Mouse (Mus musculus) stomach, embryonic 14.5 days (tissue): ENCODE measurements at regions not wholly inside any gene's neighbourhood (a gene's known extent, or its start where the extent isn't known, plus 50 kb on each side); places are given as distances from the start of the nearest gene placed in this dataset.

Source experiments
- ATAC-seq: fragments of 200-750 bp; cut with Nextera tagmentation; 2 replicates; pipeline ENCODE4 v1.8.0; 2017; ENCODE audit warnings: low read depth, moderate TSS enrichment; ENCODE audit not compliant: insufficient number of reproducible peaks, insufficient read depth, low FRiP score
- H3K27ac ChIP-seq: fragments of 300-500 bp; sonication (generic); 2 replicates; pipeline ENCODE4 v1.5.1; 2014; ENCODE audit warnings: mild to moderate bottlenecking, low read length, moderate library complexity, mixed read lengths
- H3K27me3 ChIP-seq: fragments of 300-500 bp; sonication (generic); 2 replicates; pipeline ENCODE4 v1.6.1; 2014; ENCODE audit warnings: low read length, control low read depth, mixed read lengths; ENCODE audit not compliant: control insufficient read depth, insufficient read depth
- H3K36me3 ChIP-seq: fragments of 300-500 bp; sonication (generic); 2 replicates; pipeline ENCODE4 v1.6.1; 2014; ENCODE audit warnings: mild to moderate bottlenecking, control low read depth, low read length, moderate library complexity, mixed read lengths; ENCODE audit not compliant: control insufficient read depth, insufficient read depth
- H3K4me1 ChIP-seq: fragments of 300-500 bp; sonication (generic); 2 replicates; pipeline ENCODE4 v1.6.1; 2014; ENCODE audit warnings: low read length, control low read depth, mixed read lengths; ENCODE audit not compliant: control insufficient read depth, insufficient read depth
- H3K4me2 ChIP-seq: fragments of 300-500 bp; sonication (generic); replicated peaks from 2 replicates; pipeline ENCODE4 v1.6.1; 2014; ENCODE audit warnings: low read depth, low read length, control low read depth
- H3K4me3 ChIP-seq: fragments of 300-500 bp; sonication (generic); 2 replicates; pipeline ENCODE4 v1.5.1; 2014; ENCODE audit warnings: low read depth, low read length, control low read depth
- H3K9ac ChIP-seq: fragments of 300-500 bp; sonication (generic); replicated peaks from 2 replicates; pipeline ENCODE4 v1.6.1; 2014; ENCODE audit warnings: low read depth, mild to moderate bottlenecking, control low read depth, low read length, moderate library complexity, mixed read lengths
- H3K9me3 ChIP-seq: fragments of 300-500 bp; sonication (generic); 2 replicates; pipeline ENCODE4 v1.6.1; 2016; ENCODE audit warnings: low read depth, low read length, control low read depth; ENCODE audit not compliant: control insufficient read depth
- WGBS: fragments of 180-500 bp; shearing (Covaris S2); extraction: QIAGEN DNeasy Blood & Tissue Kit; methylation state at CpG from one replicate; pipeline ENCODE4 v1.1.7; 2014; 5-methylcytosine and 5-hydroxymethylcytosine counted together

- H3K4me3 ChIP-seq = no peak overlapping the region
- no peak overlapping the region for H3K4me2 ChIP-seq
- H3K36me3 ChIP-seq = no peaks in the 10 kb centered on the region
- H3K27me3 ChIP-seq = no peaks in the 10 kb centered on the region
- H3K9ac ChIP-seq = no peak overlapping the region
- WGBS = 72% methylated on average over 2 of the region's 2 CpGs
- no peaks in the 10 kb centered on the region for H3K9me3 ChIP-seq
- H3K27ac ChIP-seq = no peak overlapping the region
- H3K4me1 ChIP-seq = no peaks in the 10 kb centered on the region
- ATAC-seq = no peak
These were observed 97.0 kb upstream of the Otud4 start for GRCm38 (mm10) chr8:79542461-79542860.

- Histone ChIP-seq H3K4me1 (no peaks in the 10 kb centered on the region), H3K4me3 (no peak overlapping the region), H3K9ac (no peak overlapping the region), H3K27me3 (no peaks in the 10 kb centered on the region), H3K9me3 (no peaks in the 10 kb centered on the region), H3K27ac (no peak overlapping the region), H3K36me3 (no peaks in the 10 kb centered on the region), H3K4me2 (no peak overlapping the region)
- ATAC-seq = no peak
- 79% methylated on average over 4 of the region's 4 CpGs for WGBS
These were observed 99.4 kb upstream of the Otud4 start for GRCm38 (mm10) chr8:79540053-79540452.

GRCm38 (mm10) chr8:79534271-79534889, 105.0 kb upstream of the Otud4 start:
- 38% methylated on average over 12 of the region's 12 CpGs for WGBS
- H3K36me3 ChIP-seq = no peaks in the 10 kb centered on the region
- no peak overlapping the region for H3K4me2 ChIP-seq
- H3K9me3 ChIP-seq = no peaks in the 10 kb centered on the region
- no peaks in the 10 kb centered on the region for H3K4me1 ChIP-seq
- H3K4me3 ChIP-seq = no peak overlapping the region
- H3K27me3 ChIP-seq = no peaks in the 10 kb centered on the region
- ATAC-seq = no peak
- no peak overlapping the region; the same call in 1 of the 2 replicates for H3K27ac ChIP-seq
- H3K9ac ChIP-seq = no peak overlapping the region

GRCm38 (mm10) chr8:79529556-79529955, 109.9 kb upstream of the Otud4 start:
- H3K4me2 ChIP-seq = no peak overlapping the region
- WGBS = 27% methylated on average over 4 of the region's 4 CpGs
- H3K27me3 ChIP-seq = no peaks in the 10 kb centered on the region
- no peak overlapping the region for H3K9ac ChIP-seq
- H3K36me3 ChIP-seq = no peaks in the 10 kb centered on the region
- no peaks in the 10 kb centered on the region for H3K9me3 ChIP-seq
- no peak for ATAC-seq
- H3K27ac ChIP-seq = no peak overlapping the region
- no peak overlapping the region for H3K4me3 ChIP-seq
- no peaks in the 10 kb centered on the region for H3K4me1 ChIP-seq

- Histone ChIP-seq H3K9me3 (no peaks in the 10 kb centered on the region), H3K4me3 (no peak overlapping the region), H3K27me3 (no peaks in the 10 kb centered on the region), H3K4me1 (no peaks in the 10 kb centered on the region), H3K27ac (no peak overlapping the region), H3K36me3 (no peaks in the 10 kb centered on the region), H3K9ac (no peak overlapping the region), H3K4me2 (no peak overlapping the region)
- no peak for ATAC-seq
- WGBS = 55% methylated on average over 1 of the region's 1 CpGs
These were observed 117.4 kb upstream of the Otud4 start for GRCm38 (mm10) chr8:79522040-79522439.

- ATAC-seq = no peak
- Histone ChIP-seq H3K4me2 (no peak overlapping the region), H3K27ac (no peak overlapping the region), H3K9ac (no peak overlapping the region), H3K27me3 (no peaks in the 10 kb centered on the region), H3K36me3 (no peaks in the 10 kb centered on the region), H3K4me3 (no peak overlapping the region), H3K9me3 (no peaks in the 10 kb centered on the region), H3K4me1 (no peaks in the 10 kb centered on the region)
- WGBS = 62% methylated on average over 4 of the region's 4 CpGs
These were observed 119.6 kb upstream of the Smad1 start for GRCm38 (mm10) chr8:79518966-79519365.

GRCm38 (mm10) chr8:79515282-79515783, 116.0 kb upstream of the Smad1 start:
- no peaks in the 10 kb centered on the region for H3K36me3 ChIP-seq
- no peak for ATAC-seq
- no peak overlapping the region for H3K4me2 ChIP-seq
- no peak overlapping the region for H3K9ac ChIP-seq
- no peaks in the 10 kb centered on the region for H3K9me3 ChIP-seq
- no peaks in the 10 kb centered on the region for H3K27me3 ChIP-seq
- 43% methylated on average over 6 of the region's 6 CpGs for WGBS
- no peak overlapping the region for H3K4me3 ChIP-seq
- no peak overlapping the region; the same call in 1 of the 2 replicates for H3K27ac ChIP-seq
- no peaks in the 10 kb centered on the region for H3K4me1 ChIP-seq

GRCm38 (mm10) chr8:79514655-79515278, 115.4 kb upstream of the Smad1 start:
- Histone ChIP-seq H3K4me3 (no peak overlapping the region), H3K4me2 (no peak overlapping the region), H3K9me3 (no peaks in the 10 kb centered on the region), H3K9ac (no peak overlapping the region), H3K27ac (peak overlapping the region; percentile 49; the same call in 1 of the 2 replicates), H3K4me1 (no peaks in the 10 kb centered on the region), H3K36me3 (no peaks in the 10 kb centered on the region), H3K27me3 (no peaks in the 10 kb centered on the region)
- 53% methylated on average over 4 of the region's 4 CpGs for WGBS
- ATAC-seq = peak; percentile 28; the same call in 1 of the 2 replicates
